Comparison of ENCODE assay signal across 24 mouse cellular contexts in genomic region chr1:161680558-161680957, GRCm38 (mm10).
A peak's percentile ranks its signal among the peaks of the same experiment; 100 is the strongest.
DNase-seq lines count a peak whose midpoint lies in the region; ATAC-seq lines count a peak whose summit lies in the region.
"Had no signal": no experiment of that assay in that cellular context is flagged by ENCODE, and none has a peak within 500 bp of the region (broad histone marks: within the 10 kb centered on the region; RNA-seq: fewer than 3 reads in every experiment).

No protein-coding gene starts in this region.

- DNase-seq in frontal cortex, postnatal 36 days (ENCODE audit: low spot score in 2 of 2): no peak
- peak; percentile 40 to 49 for DNase-seq in heart, postnatal 10 days
- DNase-seq in heart, postnatal 25 days (ENCODE audit: low spot score): no peak
- DNase-seq in kidney, postnatal 4 days: peak; percentile 16 to 35
- DNase-seq in A20 (ENCODE audit: low read depth, low spot score): peak; percentile 7
- no peak for DNase-seq in neural tube, embryonic 10.5 days (ENCODE audit: extremely low spot score, low spot score)
- DNase-seq: adrenal gland, postnatal 14 days; cerebellum, adult 18-20 months; cerebellum, adult 9-11 months; cerebellum, postnatal 36 days; gastrocnemius, postnatal 10 days; heart, adult 2 months had no signal

- whole genome bisulfite sequencing in kidney, embryonic 15.5 days: 74% methylated on average over 6 of the region's 6 CpGs

- H3K27ac ChIP-seq in kidney, embryonic 15.5 days: no peak overlapping the region
- H3K27ac ChIP-seq: embryonic facial prominence, embryonic 15.5 days; forebrain, embryonic 10.5 days; heart, adult 2 months; hindbrain, embryonic 10.5 days; hindbrain, embryonic 14.5 days; intestine, embryonic 15.5 days had no signal

- no peaks in the 10 kb centered on the region for H3K36me3 ChIP-seq in kidney, embryonic 15.5 days
- H3K36me3 ChIP-seq: embryonic facial prominence, embryonic 15.5 days; forebrain, embryonic 10.5 days; hindbrain, embryonic 10.5 days; intestine, embryonic 15.5 days had no signal

- peak; percentile 90 for ATAC-seq in frontal cortex, adult (ENCODE audit: low TSS enrichment)
- ATAC-seq in kidney, embryonic 15.5 days (replicated peaks; ENCODE audit: low FRiP score): no peak
- ATAC-seq: activated CD4-positive, CD25-positive, alpha-beta regulatory T cell, adult 4 months; forebrain, embryonic 14.5 days; intestine, embryonic 15.5 days; Patski had no signal

- no peaks in the 10 kb centered on the region for H3K4me1 ChIP-seq in kidney, embryonic 15.5 days
- H3K4me1 ChIP-seq: embryonic facial prominence, embryonic 15.5 days; forebrain, embryonic 10.5 days; hindbrain, embryonic 10.5 days; intestine, embryonic 15.5 days had no signal

- intact Hi-C loops in heart, postnatal 10 days (cut with DNase I): loop anchor here (10.0 kb wide), 1 partner anchor 186 kb away; the partner anchor contains the start of gene Tnfsf18
- intact Hi-C loops in heart, postnatal 25 days (cut with DNase I): no loop called here

- H3K4me2 ChIP-seq in kidney, embryonic 15.5 days: no peak overlapping the region
- H3K4me2 ChIP-seq: embryonic facial prominence, embryonic 15.5 days; hindbrain, embryonic 14.5 days; intestine, embryonic 15.5 days had no signal

- no peak overlapping the region for H3K9ac ChIP-seq in kidney, embryonic 15.5 days
- H3K9ac ChIP-seq: embryonic facial prominence, embryonic 15.5 days; hindbrain, embryonic 14.5 days; intestine, embryonic 15.5 days had no signal

- no peak overlapping the region for H3K4me3 ChIP-seq in kidney, embryonic 15.5 days (replicated peaks)
- H3K4me3 ChIP-seq: embryonic facial prominence, embryonic 15.5 days; erythroblast, embryonic 14.5 days; forebrain, embryonic 10.5 days; heart, adult 2 months; hindbrain, embryonic 10.5 days; intestine, embryonic 15.5 days had no signal

- no peaks in the 10 kb centered on the region for H3K9me3 ChIP-seq in kidney, embryonic 15.5 days (replicated peaks)
- H3K9me3 ChIP-seq: embryonic facial prominence, embryonic 15.5 days; forebrain, embryonic 10.5 days; hindbrain, embryonic 10.5 days; intestine, embryonic 15.5 days had no signal

- 0 out of 2 replicates have a peak, but pooled peaks cover 5% of the 10 kb centered on the region for H3K27me3 ChIP-seq in kidney, embryonic 15.5 days
- H3K27me3 ChIP-seq: CH12.LX; embryonic facial prominence, embryonic 15.5 days; intestine, embryonic 15.5 days; Patski had no signal

Comparison
In these comparisons a context has a peak if more than half of its experiments do, and no peak if none do; other contexts are left out.
1. DNase-seq: peak in heart, postnatal 10 days (2 of 2), kidney, postnatal 4 days (2 of 2) and A20 (single experiment); none in frontal cortex, postnatal 36 days (0 of 2), heart, postnatal 25 days (single experiment) and neural tube, embryonic 10.5 days (single experiment).